Mouse (Mus musculus): ENCODE measurements around the gene Tbc1d5. TPM values are rescaled to one million over a fixed set of nuclear protein-coding genes. Genes with fewer than 3 reads are reported as not detected.
A peak's percentile ranks its signal among the peaks of the same experiment; 100 is the strongest.

The Tbc1d5 gene
- polyA plus RNA-seq, 1 experiment from 2014 or later, result 7.5 TPM

- Histone ChIP-seq H3K27ac (ENCODE audit: low read depth, low read length) (no peak overlapping the region), H3K4me2 (ENCODE audit: low read length) (no peak overlapping the region), H3K4me3 (ENCODE audit: low read length) (no peak overlapping the region), H3K27me3 (replicated peaks; ENCODE audit: control insufficient read depth, insufficient read depth, low read length) (no peaks in the 10 kb centered on the region), H3K9me3 (ENCODE audit: control insufficient read depth, low read length) (no peaks in the 10 kb centered on the region), H3K36me3 (ENCODE audit: control insufficient read depth, insufficient read depth, low read length) (no peaks in the 10 kb centered on the region), H3K4me1 (ENCODE audit: control insufficient read depth, insufficient read depth, low read depth, low read length) (no peaks in the 10 kb centered on the region), H3K9ac (ENCODE audit: low read depth, low read length) (no peak overlapping the region)
- 91% methylated on average over 4 of the region's 4 CpGs for WGBS
- ATAC-seq, result no peak
These were observed 299.2 kb downstream of the Tbc1d5 start for GRCm38 (mm10) chr17:50879910-50880309.

GRCm38 (mm10) chr17:50876451-50876850 lies 302.7 kb downstream of the Tbc1d5 start:
- Histone ChIP-seq H3K4me2 (ENCODE audit: low read length) (no peak overlapping the region), H3K4me3 (ENCODE audit: low read length) (no peak overlapping the region), H3K27ac (ENCODE audit: low read depth, low read length) (no peak overlapping the region), H3K4me1 (ENCODE audit: control insufficient read depth, insufficient read depth, low read depth, low read length) (no peaks in the 10 kb centered on the region), H3K36me3 (ENCODE audit: control insufficient read depth, insufficient read depth, low read length) (no peaks in the 10 kb centered on the region), H3K9ac (ENCODE audit: low read depth, low read length) (no peak overlapping the region), H3K9me3 (ENCODE audit: control insufficient read depth, low read length) (no peaks in the 10 kb centered on the region), H3K27me3 (replicated peaks; ENCODE audit: control insufficient read depth, insufficient read depth, low read length) (no peaks in the 10 kb centered on the region)
- ATAC-seq, result no peak
- WGBS, result 81% methylated on average over 5 of the region's 5 CpGs

- Histone ChIP-seq H3K9ac (ENCODE audit: low read depth, low read length) (no peak overlapping the region), H3K27ac (ENCODE audit: low read depth, low read length) (no peak overlapping the region), H3K27me3 (replicated peaks; ENCODE audit: control insufficient read depth, insufficient read depth, low read length) (no peaks in the 10 kb centered on the region), H3K4me3 (ENCODE audit: low read length) (no peak overlapping the region), H3K9me3 (ENCODE audit: control insufficient read depth, low read length) (no peaks in the 10 kb centered on the region), H3K4me1 (ENCODE audit: control insufficient read depth, insufficient read depth, low read depth, low read length) (no peaks in the 10 kb centered on the region), H3K36me3 (ENCODE audit: control insufficient read depth, insufficient read depth, low read length) (no peaks in the 10 kb centered on the region), H3K4me2 (ENCODE audit: low read length) (no peak overlapping the region)
- ATAC-seq, result peak; percentile 83
- 63% methylated on average over 7 of the region's 7 CpGs for WGBS
These were observed 305.1 kb downstream of the Tbc1d5 start for GRCm38 (mm10) chr17:50874067-50874466.

- Histone ChIP-seq H3K27ac (ENCODE audit: low read depth, low read length) (no peak overlapping the region), H3K4me3 (ENCODE audit: low read length) (no peak overlapping the region), H3K4me2 (ENCODE audit: low read length) (no peak overlapping the region), H3K36me3 (ENCODE audit: control insufficient read depth, insufficient read depth, low read length) (no peaks in the 10 kb centered on the region), H3K27me3 (replicated peaks; ENCODE audit: control insufficient read depth, insufficient read depth, low read length) (no peaks in the 10 kb centered on the region), H3K4me1 (ENCODE audit: control insufficient read depth, insufficient read depth, low read depth, low read length) (no peaks in the 10 kb centered on the region), H3K9ac (ENCODE audit: low read depth, low read length) (no peak overlapping the region), H3K9me3 (ENCODE audit: control insufficient read depth, low read length) (no peaks in the 10 kb centered on the region)
- WGBS, result 93% methylated on average over 4 of the region's 4 CpGs
- no peak for ATAC-seq
These were observed 306.6 kb downstream of the Tbc1d5 start for GRCm38 (mm10) chr17:50872600-50872999.

DNA sequence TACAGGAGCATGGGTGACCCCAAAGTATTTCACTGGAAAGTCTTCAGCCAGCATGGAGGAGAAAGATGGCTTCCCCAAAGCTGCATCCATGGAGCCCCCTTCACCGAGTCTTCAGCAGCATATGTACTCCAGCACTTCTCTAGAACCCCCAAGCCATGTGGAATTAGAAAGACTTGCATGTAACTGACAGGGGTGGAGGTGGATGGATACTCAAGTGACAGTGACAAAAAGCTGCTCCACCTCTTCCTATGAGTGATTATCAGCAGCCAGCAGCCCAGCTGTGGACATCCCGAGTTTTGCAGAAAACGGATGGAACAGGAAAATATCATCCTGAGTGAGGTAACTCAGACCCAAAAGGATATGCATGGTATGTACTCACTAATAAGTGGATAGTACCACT lies 311.9 kb downstream of the Tbc1d5 start:
- ATAC-seq, result no peak
- Histone ChIP-seq H3K4me3 (ENCODE audit: low read length) (no peak overlapping the region), H3K36me3 (ENCODE audit: control insufficient read depth, insufficient read depth, low read length) (no peaks in the 10 kb centered on the region), H3K4me1 (ENCODE audit: control insufficient read depth, insufficient read depth, low read depth, low read length) (no peaks in the 10 kb centered on the region), H3K9ac (ENCODE audit: low read depth, low read length) (no peak overlapping the region), H3K27me3 (replicated peaks; ENCODE audit: control insufficient read depth, insufficient read depth, low read length) (no peaks in the 10 kb centered on the region), H3K9me3 (ENCODE audit: control insufficient read depth, low read length) (no peaks in the 10 kb centered on the region), H3K4me2 (ENCODE audit: low read length) (no peak overlapping the region), H3K27ac (ENCODE audit: low read depth, low read length) (no peak overlapping the region)
- 87% methylated on average over 3 of the region's 3 CpGs for WGBS

DNA sequence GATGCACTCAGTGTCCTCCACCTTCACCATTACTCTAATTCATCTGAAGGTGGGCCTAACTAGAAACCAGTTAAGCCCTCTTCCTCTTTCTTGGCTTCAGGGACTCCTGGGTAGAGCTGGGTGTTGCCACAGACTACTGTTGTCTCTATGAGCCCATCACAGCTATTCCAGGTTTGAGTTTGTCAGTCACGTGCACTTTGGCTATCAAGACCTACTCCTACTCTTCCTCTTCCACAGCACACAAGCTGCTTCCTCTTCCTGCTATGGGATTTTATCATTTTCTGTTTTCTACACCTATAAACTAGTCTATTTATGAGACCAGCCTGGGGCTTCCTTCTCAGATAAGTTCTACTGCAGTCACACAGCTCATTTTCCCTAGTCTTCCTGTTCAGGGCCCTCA lies 314.4 kb downstream of the Tbc1d5 start:
- H3K4me1 ChIP-seq (ENCODE audit: control insufficient read depth, insufficient read depth, low read depth, low read length), result no peaks in the 10 kb centered on the region
- no peak overlapping the region for H3K4me2 ChIP-seq (ENCODE audit: low read length)
- WGBS, result 91% methylated on average over 1 of the region's 1 CpGs
- no peaks in the 10 kb centered on the region for H3K36me3 ChIP-seq (ENCODE audit: control insufficient read depth, insufficient read depth, low read length)
- H3K27ac ChIP-seq (ENCODE audit: low read depth, low read length), result no peak overlapping the region
- ATAC-seq, result no peak
- H3K27me3 ChIP-seq (replicated peaks; ENCODE audit: control insufficient read depth, insufficient read depth, low read length), result no peaks in the 10 kb centered on the region
- no peak overlapping the region for H3K4me3 ChIP-seq (ENCODE audit: low read length)
- no peak overlapping the region for H3K9ac ChIP-seq (ENCODE audit: low read depth, low read length)
- H3K9me3 ChIP-seq (ENCODE audit: control insufficient read depth, low read length), result no peaks in the 10 kb centered on the region

DNA sequence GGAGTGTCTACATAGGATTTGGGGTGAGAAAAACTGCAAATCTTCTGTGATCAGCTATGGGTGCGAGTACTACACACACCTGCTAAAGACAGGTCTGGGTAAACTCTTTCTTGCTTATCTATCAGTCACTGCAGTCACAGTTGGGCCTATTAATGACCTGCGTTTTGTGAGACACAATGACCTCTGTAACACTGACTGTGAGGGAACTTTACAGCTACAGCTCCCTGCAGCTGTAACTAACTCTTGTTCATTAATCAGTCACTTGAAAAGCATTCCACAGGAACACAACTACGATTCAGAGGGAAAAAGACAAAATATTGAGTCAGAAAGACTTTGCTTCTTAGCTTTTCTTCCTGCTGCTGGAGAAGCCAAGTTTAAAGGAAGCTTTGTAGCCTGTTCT lies 325.9 kb downstream of the Tbc1d5 start:
- Histone ChIP-seq H3K27me3 (replicated peaks; ENCODE audit: control insufficient read depth, insufficient read depth, low read length) (no peaks in the 10 kb centered on the region), H3K36me3 (ENCODE audit: control insufficient read depth, insufficient read depth, low read length) (no peaks in the 10 kb centered on the region), H3K4me1 (ENCODE audit: control insufficient read depth, insufficient read depth, low read depth, low read length) (no peaks in the 10 kb centered on the region), H3K4me3 (ENCODE audit: low read length) (no peak overlapping the region), H3K9ac (ENCODE audit: low read depth, low read length) (no peak overlapping the region), H3K9me3 (ENCODE audit: control insufficient read depth, low read length) (no peaks in the 10 kb centered on the region), H3K4me2 (ENCODE audit: low read length) (no peak overlapping the region), H3K27ac (ENCODE audit: low read depth, low read length) (no peak overlapping the region)
- WGBS, result 23% methylated on average over 3 of the region's 3 CpGs
- ATAC-seq, result no peak

DNA sequence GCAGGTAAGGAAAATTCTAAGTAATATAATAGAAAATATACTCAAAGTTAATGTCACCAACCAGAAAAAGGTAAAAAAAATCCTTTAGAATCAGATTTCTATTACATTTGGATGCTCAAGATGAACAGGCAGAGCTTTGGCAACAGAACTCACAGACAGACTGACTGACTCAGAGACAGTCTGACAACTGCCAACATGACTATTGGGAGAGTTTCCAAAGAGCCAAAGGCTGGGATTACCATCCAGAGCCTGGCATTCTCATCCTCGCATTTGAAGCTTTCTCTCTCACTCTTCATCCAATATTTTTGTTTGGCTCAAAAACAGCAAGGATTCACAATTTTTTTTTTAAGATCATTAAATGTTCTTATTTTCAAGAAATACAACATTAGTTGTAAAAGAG lies 327.8 kb downstream of the Tbc1d5 start:
- H3K9me3 ChIP-seq (ENCODE audit: control insufficient read depth, low read length), result no peaks in the 10 kb centered on the region
- no peaks in the 10 kb centered on the region for H3K36me3 ChIP-seq (ENCODE audit: control insufficient read depth, insufficient read depth, low read length)
- no peaks in the 10 kb centered on the region for H3K4me1 ChIP-seq (ENCODE audit: control insufficient read depth, insufficient read depth, low read depth, low read length)
- H3K4me3 ChIP-seq (ENCODE audit: low read length), result no peak overlapping the region
- WGBS, result 82% methylated on average over 1 of the region's 1 CpGs
- H3K27me3 ChIP-seq (replicated peaks; ENCODE audit: control insufficient read depth, insufficient read depth, low read length), result no peaks in the 10 kb centered on the region
- no peak overlapping the region for H3K9ac ChIP-seq (ENCODE audit: low read depth, low read length)
- H3K27ac ChIP-seq (ENCODE audit: low read depth, low read length), result no peak overlapping the region
- no peak overlapping the region for H3K4me2 ChIP-seq (ENCODE audit: low read length)
- ATAC-seq, result no peak

- no peaks in the 10 kb centered on the region for H3K4me1 ChIP-seq (ENCODE audit: control insufficient read depth, insufficient read depth, low read depth, low read length)
- no peaks in the 10 kb centered on the region for H3K36me3 ChIP-seq (ENCODE audit: control insufficient read depth, insufficient read depth, low read length)
- no peaks in the 10 kb centered on the region for H3K27me3 ChIP-seq (replicated peaks; ENCODE audit: control insufficient read depth, insufficient read depth, low read length)
- H3K4me3 ChIP-seq (ENCODE audit: low read length), result no peak overlapping the region
- H3K9ac ChIP-seq (ENCODE audit: low read depth, low read length), result no peak overlapping the region
- 51% methylated on average over 1 of the region's 1 CpGs for WGBS
- H3K4me2 ChIP-seq (ENCODE audit: low read length), result no peak overlapping the region
- no peaks in the 10 kb centered on the region for H3K9me3 ChIP-seq (ENCODE audit: control insufficient read depth, low read length)
- ATAC-seq, result no peak
- no peak overlapping the region for H3K27ac ChIP-seq (ENCODE audit: low read depth, low read length)
These were observed 365.1 kb downstream of the Tbc1d5 start for GRCm38 (mm10) chr17:50814089-50814488.

DNA sequence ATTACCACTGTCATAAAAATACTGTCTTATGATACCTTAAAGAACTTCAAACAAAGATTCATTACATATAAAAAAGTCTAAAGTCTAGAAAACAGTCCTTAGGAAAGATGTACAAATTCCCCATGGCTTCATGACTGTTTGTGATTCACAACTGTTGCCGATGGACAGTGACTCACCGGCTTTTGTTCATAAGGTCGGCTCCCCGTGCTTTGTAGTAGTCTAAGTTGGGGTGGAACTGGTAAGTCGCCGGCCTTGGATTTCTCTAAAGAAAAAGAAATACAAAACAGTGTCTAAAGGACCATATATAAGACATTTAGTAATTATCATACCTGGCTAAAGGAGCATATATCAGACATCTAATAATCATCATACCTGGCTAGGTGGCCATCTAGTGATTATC lies 365.6 kb downstream of the Tbc1d5 start:
- no peak overlapping the region for H3K9ac ChIP-seq (ENCODE audit: low read depth, low read length)
- WGBS, result 91% methylated on average over 6 of the region's 6 CpGs
- H3K4me3 ChIP-seq (ENCODE audit: low read length), result no peak overlapping the region
- no peak overlapping the region for H3K27ac ChIP-seq (ENCODE audit: low read depth, low read length)
- H3K4me1 ChIP-seq (ENCODE audit: control insufficient read depth, insufficient read depth, low read depth, low read length), result no peaks in the 10 kb centered on the region
- ATAC-seq, result no peak
- no peaks in the 10 kb centered on the region for H3K9me3 ChIP-seq (ENCODE audit: control insufficient read depth, low read length)
- no peaks in the 10 kb centered on the region for H3K27me3 ChIP-seq (replicated peaks; ENCODE audit: control insufficient read depth, insufficient read depth, low read length)
- H3K36me3 ChIP-seq (ENCODE audit: control insufficient read depth, insufficient read depth, low read length), result no peaks in the 10 kb centered on the region
- H3K4me2 ChIP-seq (ENCODE audit: low read length), result no peak overlapping the region

Measured in hindbrain, embryonic 16.5 days (tissue).